Mouse (Mus musculus): Measurements from ENCODE around the gene Gm11733.

DNA sequence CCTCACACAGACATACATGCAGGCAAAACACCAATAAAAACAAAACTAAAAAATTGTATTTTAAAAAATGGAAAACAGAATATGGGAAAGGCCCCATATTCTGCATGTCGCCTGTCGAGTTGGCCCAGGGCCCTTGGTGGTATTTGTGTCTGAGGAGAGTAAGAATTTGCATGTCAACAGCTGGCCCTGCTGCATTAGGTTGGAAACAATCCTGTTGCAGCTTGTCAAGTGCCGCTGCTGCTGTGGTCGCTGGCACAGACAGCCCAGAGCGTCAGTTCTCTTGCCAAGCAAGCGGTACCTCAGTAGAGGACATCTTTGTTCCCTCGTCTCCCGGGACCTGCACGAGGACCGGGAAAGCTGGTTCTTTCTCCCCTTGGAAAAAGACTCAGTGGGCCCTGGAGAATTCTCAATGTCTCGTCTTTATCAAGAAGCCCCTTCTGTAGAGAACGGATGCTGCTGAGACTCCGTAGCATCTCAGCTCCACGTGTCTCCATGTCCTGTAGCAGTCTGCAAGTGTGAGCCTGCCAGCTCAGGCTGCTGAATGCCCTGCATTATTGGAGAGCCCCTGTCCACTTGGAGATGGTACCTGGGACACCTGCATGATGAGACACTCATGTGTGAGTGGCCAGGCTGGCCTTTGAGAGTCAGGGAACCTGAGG, 12.4 kb upstream of the Gm11733 start:
- TF ChIP-seq POLR2A (IDR thresholded peaks at IDR 0.05; ENCODE audit: low read depth, low read length) (no peak), CTCF (IDR thresholded peaks at IDR 0.05; ENCODE audit: extremely low read depth, insufficient read depth, insufficient read length, insufficient replicate concordance) (no peak)

Data from spleen, adult 2 months (tissue).